Mouse (Mus musculus) hematopoietic stem cell, adult 5-6 weeks (primary cell): ENCODE measurements at regions not wholly inside any gene's neighbourhood (a gene's known extent, or its start where the extent isn't known, plus 50 kb on each side); places are given as distances from the start of the nearest gene placed in this dataset.
"Not testable (repeated sequence)": the region's sequence is repeated elsewhere in the genome, so short reads cannot be mapped to it uniquely, and the experiment has no call there.

Source experiments
- ATAC-seq, 2 experiments: fragments of 125-278 bp in 1 of 2; replicated peaks in 1 of 2; 2 replicates each; pipeline ENCODE4 v1.8.0; 2016 to 2017; ENCODE audit warnings: inconsistent platforms in 2 of 2, mild to moderate bottlenecking in 2 of 2, moderate number of reproducible peaks in 2 of 2, low read depth in 1 of 2, moderate TSS enrichment in 1 of 2; ENCODE audit not compliant: low FRiP score in 2 of 2, poor library complexity in 2 of 2, severe bottlenecking in 2 of 2, insufficient read depth in 1 of 2, low TSS enrichment in 1 of 2

GRCm38 (mm10) chr14:74252189-74253145 is 388.2 kb upstream of the Htr2a start:
- ATAC-seq: no peak

DNA sequence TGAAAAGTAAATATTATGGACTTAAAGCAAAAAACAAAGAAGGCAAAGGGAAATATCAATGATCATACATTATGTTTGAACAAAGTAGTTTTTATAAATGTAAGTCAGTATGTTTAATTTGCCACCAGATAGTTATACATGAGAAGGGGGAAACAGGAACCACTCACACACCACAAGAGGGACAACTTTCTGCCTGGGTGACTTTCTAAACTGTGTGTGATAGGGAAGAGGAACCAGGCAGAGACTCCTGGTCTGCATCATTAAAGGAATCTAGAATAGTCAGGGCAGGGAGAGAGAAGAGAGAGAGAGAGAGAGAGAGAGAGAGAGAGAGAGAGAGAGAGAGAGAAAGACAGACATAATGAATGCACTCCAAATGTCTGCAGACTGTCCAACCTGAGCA is 385.6 kb upstream of the Htr2a start:
- ATAC-seq: peak in 1 of 2 experiments; percentile 56; a peak in 2 of 4 replicates

- ATAC-seq: no peak
These were observed 381.2 kb upstream of the Htr2a start for GRCm38 (mm10) chr14:74259437-74259836.

DNA sequence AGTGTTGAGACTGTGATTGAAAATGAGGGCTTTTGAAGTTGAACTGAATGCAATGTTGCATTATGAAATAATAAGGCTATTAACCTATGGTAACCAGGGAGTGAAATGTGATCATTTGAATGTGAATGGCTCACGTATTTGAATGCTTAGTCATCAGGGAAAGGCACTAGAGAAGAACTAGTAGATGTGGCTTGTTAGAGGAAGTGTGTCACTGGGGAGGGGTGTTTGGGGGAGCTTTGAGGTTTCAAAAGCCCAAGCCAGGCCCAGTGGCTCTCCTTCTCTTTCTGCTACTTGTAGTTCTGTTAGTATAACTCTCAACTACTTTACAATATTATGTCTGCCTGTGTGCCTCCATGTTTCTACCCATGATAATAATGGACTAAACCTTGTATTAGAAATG is 373.6 kb upstream of the Htr2a start:
- no peak for ATAC-seq

DNA sequence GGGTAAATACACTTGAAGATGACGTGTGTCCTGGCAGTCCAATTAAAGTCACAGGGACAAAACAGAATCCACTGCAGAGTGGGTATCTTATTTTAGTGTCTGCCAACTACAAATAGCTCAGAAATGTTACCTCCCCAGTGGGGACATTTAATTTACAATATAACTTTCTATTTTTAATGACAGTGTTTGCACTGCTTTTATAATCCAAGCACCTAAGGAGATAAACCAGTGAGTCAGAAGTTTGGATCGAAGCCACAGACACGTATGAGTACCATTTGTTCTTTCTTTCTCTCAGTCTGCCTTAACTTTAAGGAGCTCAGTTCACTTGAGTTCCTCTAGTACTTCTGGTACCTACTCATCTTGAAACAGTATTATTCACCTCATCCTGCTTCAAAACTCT is 346.1 kb upstream of the Htr2a start:
- ATAC-seq: no peak

GRCm38 (mm10) chr14:74304483-74304882 is 336.2 kb upstream of the Htr2a start:
- ATAC-seq: no peak

DNA sequence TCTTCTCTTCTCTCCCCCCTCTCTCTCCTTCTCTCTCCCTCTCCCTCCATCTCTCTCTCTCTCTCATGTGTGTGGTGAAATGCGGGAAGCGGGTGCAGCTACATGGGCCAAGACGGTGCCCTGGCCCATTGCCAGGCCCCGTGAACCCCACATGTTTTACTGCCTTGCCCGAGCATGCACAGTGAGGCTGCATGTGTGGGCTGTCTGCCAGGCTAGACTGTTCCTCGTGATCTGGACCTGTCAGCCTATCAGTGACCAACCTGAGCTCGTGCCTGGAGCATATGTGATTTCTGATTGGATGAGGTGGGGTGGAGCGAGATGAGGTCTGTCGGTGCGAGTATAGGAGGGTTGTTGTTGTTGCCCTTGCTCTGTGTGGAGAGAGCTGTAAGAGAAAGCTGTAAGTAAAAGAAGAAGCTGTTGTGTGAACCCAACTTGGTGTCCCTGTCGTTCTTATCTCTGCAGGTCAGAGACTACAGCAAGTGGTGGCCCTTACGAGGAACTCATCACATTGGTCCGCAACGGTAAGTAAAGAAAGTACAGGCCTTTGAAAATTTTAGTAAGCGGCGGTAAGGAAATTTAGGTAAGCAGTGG is 333.8 kb upstream of the Htr2a start:
- ATAC-seq: no peak

GRCm38 (mm10) chr14:74309451-74309850 is 331.2 kb upstream of the Htr2a start:
- ATAC-seq: not testable (repeated sequence)

GRCm38 (mm10) chr14:74327291-74327690 is 313.3 kb upstream of the Htr2a start:
- ATAC-seq: no peak

- ATAC-seq: no peak
These were observed 289.9 kb upstream of the Htr2a start for GRCm38 (mm10) chr14:74350751-74351150.

DNA sequence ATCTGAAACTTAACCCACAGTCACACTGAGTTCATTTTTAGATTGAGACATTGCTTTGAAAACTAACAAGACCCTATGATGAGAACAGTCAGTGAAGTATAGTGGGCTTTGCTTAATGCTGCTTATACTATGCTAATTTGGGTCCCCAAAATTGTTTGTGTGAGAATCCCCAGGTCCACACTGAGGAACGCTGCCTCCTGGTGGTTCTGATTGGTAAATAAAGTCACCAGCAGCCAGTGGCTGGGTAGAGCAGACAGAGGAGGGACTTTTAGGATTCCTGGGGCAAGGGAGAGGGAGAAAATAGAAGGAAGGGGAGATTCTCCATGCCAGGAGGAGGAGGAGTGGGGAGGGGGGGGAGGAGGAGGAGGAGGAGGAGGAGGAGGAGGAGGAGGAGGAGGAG is 288.4 kb upstream of the Htr2a start:
- ATAC-seq: no peak

DNA sequence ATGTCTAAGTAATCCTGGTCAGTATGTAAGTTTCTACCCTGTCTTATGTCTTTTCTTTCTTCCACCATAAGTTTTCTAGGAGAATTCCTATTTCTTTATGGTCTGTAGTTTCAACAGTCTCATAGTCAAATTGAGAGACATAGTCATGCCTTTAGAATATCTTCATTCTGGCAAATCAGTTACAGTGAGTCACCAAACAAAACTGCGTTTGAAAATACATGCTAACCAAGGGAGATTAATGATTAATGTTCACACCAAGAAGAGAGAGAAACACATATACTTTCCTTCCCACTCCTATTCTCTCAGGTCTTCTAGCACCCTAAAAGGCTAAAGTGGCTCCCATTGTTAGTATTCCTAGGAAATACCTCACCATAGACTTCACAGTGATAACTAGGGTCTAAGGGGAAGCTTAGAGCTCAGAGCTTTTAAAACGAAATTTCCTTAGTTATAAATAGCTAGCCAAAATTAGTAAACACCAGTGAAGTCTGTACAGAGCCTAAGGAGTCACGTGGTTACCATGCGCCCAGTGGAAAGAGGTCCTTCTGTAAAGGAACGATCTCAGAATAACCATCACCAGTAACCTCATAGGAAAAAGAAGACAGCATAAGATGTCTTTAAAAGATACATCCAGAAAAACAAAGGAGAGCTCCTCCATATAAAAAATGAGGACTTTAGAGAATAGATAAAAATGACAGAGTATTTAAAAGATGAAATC is 281.8 kb upstream of the Htr2a start:
- ATAC-seq: no peak

DNA sequence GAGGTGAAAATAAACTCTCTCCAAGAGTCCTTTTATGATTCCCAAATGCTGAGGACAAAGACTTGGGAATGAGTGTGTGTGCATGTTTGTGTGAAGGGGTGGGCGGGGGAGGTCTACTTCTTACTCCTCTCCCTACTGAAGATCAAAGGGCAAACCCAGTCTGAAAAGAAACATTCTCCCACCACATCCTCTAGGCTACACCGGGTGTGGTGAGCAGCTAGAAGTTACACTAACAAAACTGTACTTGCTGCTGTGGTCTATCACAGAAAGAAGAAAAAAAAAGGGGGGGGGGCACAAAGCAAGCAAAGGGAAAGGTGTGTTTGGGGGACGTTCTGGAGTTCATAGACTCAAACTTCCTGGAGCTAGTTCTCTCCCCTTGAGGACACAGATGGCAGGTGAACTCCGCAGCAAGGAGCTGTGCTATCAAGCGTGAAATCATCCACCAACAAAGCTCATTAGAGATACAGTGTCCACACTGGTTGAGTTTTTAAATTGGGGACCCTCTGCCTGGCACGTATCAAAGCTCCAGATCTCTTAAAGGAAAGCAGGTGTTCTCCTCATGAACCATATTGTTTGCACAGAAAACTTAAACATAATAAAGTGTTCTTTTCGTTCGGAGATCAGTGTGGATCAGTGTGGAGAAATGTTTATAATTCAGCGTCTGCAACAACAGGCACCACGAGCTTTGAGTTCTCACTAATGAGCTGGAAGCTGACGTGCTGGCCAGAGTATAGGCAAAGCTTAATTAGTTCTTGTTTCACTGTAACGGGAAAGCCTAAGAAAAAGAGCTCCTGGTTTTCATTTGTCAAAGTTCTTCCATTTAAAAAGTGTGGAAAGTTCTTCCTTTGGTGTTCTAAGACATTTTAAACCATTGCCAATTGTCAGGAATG is 280.7 kb upstream of the Htr2a start:
- ATAC-seq: no peak

DNA sequence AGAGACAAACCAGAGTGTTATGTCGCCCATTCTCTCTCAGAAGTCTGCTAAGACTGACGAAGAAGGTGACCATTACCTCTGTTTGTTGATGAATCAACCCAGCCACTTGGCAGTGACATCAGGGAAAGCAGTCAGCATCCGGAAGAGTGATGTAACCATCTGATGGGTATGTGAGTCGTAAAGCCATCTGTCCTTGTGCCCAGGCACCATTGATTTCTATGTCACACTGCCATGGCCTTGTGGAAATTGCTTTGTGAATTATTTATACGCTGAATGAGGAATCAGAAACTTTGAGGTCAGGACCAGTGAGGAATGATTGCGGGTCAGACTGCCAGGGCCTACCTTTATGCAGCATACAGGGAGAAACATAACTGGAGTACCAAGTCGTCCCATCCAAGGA is 256.2 kb upstream of the Htr2a start:
- ATAC-seq: no peak

GRCm38 (mm10) chr14:74392419-74392818 is 248.2 kb upstream of the Htr2a start:
- ATAC-seq: no peak

GRCm38 (mm10) chr14:74397202-74397601 is 243.4 kb upstream of the Htr2a start:
- ATAC-seq: no peak

DNA sequence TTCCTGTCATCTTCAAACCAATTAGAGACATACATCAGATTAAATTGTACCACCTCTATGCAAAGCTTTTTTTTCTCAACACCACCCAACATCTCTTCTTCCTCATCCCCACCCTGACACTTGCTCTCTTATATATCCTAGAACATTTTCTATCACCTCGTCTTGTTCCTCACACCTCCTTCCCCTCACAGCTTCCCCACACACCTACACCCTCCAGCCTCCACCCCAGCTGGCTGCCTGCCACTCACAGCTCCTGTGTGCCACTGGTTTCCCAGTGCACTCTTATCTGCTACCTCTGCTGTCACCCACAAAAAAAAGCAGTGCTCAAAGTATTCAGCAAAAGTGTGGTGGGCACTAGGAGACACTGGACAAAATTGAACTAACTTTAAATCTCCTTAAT is 231.2 kb upstream of the Htr2a start:
- no peak for ATAC-seq
